Mouse (Mus musculus): Measurements from ENCODE around the gene Sardh.

Sardh gene

DNA sequence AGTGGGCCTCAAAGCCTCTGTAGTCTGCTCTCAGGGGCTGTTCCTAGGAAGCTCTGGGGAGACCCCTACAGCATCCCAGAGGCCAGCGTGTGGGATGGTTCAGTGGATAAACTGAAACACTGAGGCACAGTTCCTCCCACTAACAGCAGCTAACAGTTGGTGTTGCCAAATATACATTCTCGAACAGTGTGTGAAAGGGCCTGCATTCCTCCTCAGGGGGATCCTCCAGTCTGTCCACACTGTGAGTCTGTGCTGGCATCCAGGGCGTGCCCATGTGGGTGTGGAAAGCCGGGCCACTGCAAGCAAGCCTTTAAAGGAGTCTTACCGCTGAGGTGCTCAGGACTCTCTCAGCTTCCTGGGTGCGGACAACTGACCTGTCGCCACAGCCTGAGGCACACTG, 21.6 kb downstream of the Sardh start:
- no peak for DNase-seq (ENCODE audit: low read depth, low spot score)

DNA sequence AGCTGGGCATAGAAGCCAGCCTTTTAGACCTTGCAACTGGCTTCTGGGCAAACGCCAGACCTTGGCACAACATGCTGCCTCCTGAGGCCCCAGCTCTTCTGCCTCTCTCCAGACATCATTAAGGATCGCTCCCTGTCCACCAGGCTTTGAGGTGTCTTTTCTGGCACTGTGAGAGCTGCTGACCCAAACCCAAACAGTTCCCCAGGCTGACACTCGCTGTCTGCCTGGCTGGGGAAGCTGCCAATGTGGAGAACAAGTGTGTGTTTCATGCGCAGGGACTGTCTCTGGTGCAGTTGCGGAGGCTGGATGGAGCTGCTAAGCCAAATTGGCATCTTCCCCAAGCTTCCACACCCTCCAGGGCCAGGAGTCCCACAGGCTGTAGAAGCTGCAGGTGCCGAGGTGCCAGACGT, 25.1 kb downstream of the Sardh start:
- DNase-seq (ENCODE audit: low read depth, low spot score): no peak

DNA sequence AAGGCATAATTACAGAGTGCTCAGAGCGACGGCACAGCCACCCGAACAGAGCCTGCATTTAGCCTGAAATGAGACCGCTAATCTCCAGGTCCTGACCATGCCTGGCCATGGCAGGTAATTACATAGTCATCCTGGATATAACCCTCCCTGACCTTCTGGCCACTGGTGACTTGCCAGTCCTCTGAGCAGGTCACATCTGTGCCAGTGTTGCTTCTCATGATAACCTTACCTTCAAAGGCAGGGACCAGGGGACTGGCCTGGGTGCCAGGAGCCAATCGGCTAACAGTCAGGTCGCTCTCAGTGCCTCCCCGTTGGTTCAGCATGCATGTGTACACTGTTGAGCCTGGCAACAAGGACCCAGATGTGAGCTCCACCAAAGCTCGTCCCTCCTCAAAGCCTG, 29.6 kb downstream of the Sardh start:
- no peak for DNase-seq (ENCODE audit: low read depth, low spot score)

DNA sequence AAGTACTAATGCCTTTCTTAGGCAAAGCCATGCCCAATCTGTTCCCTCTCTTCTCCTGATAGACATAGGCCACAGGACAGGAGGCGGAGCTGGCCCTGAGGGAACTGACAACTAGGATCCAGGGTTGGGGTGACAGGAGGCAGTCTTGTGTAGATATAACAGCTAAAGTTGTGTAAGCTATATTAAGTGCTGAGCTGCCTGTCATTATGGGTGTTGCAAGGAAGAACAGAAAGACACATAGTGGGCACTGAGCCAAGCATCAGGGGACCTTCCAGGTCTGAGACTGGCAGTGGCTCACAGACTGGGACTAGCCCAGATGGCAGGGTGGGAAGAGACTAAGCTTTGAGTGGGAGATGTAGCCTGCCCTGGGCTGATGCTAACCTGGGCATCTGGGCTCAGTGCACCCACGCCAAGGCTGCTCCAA, 30.0 kb downstream of the Sardh start:
- no peak for DNase-seq (ENCODE audit: low read depth, low spot score)

DNA sequence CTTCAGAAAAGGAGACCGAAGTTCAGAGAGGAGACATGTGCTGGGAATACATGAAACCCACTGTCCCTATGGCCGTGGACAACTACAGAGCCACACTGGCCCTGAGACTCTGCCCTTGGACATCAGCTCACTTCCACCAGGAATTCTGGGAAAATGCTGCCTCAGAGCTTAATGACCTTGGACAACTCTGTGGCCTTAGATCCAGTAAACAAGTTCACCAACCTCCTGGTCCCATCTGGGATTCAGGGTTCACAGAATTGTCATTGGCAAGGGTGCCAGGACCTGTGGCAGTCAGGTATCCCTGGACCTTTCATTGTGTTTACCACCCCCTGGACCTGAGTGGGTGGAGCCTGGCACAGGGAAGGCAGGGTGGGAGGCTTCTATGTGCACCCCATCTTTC, 32.6 kb downstream of the Sardh start:
- DNase-seq (ENCODE audit: low read depth, low spot score): no peak

DNA sequence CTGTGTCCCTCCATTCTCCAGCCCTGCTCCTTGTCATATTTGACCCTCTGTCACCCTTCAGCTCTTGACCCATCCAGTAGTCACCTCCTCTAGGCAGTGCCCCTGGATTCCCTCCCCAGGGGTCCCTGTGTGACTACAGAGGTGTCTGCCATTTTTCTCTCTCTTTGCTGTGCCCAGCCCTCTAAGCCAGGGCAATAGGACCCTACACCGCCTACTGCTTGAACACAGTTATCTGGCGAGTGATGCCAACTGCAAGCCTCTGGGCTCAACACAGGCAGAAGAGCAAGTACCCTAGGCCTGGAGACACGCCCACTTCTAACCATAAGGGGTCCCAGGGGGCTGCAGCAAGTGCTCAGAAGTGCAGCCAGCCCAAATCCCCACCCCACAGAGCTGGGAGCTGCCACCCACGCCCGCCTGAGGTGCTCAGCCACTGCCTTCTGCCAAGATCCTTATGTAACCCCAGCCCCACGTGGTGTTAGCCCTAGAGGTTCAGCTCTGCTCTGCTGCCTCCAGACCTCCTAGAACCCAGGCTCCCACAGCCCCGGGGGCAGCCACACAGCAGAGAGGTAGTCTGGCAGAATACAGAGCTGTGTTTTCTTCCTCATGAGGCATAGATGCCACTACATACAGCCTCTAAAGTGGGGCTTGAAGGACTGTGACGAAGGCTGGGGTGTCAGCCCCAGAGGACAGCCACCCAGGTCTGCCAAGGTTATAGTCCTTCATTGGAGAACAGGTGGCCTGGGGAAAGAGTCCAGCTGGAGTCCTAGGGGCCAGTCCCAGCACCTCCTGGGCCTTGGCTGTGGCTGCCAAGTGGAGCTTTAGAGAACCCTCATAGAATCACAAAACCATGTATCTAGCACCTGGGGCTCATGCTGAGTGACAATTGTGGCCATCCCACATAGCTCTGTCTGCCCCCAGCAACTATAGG, 35.9 kb downstream of the Sardh start:
- DNase-seq (ENCODE audit: low read depth, low spot score): no peak

DNA sequence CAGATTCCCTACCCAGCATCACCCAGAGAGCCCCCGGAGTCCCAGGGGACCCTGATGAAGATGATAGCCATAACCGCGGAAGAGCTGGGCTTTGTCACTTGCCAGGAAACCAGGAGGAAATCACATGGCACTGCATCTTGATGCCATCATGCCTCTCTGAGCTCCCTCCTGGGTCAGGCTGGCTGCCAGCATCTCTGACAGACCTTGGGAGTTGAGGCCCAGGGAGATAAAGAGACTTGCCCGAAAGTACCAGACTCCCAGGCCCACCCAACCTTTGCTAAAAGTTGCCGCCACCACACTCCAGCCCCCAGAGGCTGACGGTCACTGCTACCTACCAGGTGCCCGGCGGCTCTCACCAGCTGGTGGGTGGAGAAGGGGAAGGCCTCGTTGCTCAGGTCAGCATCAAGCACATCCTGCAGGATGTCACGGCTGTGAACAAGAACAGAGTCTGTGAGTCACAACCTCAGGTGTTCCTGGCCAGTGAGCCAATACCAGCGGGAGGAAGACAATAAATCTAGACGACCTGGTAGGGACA, 37.4 kb downstream of the Sardh start:
- no peak for DNase-seq (ENCODE audit: low read depth, low spot score)

DNA sequence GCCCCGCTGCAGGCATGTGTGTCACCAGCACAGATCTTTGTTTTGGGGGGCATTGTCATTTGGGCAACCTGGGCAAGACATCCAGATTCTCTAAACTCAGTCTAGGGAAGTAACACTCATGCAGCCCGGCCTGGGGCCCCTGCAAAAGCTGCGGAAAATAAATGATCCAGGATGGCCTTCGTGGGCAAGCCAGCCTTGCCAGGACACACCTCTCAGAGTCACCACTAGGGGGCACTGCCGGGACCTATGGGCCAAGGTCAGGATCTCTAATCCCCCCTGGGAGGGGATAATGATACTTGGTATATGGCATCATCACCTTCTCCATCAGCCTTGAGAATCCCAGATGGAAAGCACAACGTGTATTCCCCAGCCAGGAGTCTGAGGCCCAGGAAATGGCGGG, 37.9 kb downstream of the Sardh start:
- DNase-seq (ENCODE audit: low read depth, low spot score): peak; percentile 22

GRCm38 (mm10) chr2:27209816-27210215, 38.3 kb downstream of the Sardh start:
- peak; percentile 17 for DNase-seq (ENCODE audit: low read depth, low spot score)

GRCm38 (mm10) chr2:27209370-27209769, 38.8 kb downstream of the Sardh start:
- no peak for DNase-seq (ENCODE audit: low read depth, low spot score)

GRCm38 (mm10) chr2:27207126-27207525, 41.0 kb downstream of the Sardh start:
- DNase-seq (ENCODE audit: low read depth, low spot score): no peak

DNA sequence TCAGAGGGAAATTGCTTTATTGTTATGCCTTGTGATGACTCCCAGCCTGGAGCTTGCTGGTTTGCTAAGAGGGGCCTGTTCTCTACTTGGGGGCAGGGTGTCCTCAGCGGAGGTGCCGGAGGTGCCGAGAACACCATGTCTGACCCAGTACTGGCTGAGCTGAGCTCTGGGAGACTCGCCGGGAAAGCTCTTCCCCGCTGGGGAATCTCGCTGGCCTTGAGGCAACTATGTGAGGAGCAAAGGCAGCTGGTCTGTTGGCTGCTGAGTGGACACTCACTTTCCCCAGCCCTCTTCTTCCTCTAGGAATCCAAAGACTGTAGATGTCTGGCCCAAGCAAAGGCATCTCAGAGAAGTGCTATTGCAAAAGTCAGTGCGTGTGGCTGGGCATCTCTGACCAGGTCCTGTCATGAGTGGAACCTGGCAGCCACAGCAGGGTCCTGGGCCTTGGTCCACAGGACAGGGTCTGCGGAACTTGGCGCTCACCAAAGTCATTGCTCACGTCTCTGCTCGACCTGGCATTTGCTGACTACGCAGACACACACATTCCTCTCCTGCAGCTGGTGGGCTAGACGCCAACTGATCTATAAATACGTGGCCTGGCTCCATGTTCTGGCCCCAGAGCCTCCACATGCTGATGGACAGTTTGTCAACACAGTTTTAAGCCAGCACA, 41.9 kb downstream of the Sardh start:
- DNase-seq (ENCODE audit: low read depth, low spot score): no peak

DNA sequence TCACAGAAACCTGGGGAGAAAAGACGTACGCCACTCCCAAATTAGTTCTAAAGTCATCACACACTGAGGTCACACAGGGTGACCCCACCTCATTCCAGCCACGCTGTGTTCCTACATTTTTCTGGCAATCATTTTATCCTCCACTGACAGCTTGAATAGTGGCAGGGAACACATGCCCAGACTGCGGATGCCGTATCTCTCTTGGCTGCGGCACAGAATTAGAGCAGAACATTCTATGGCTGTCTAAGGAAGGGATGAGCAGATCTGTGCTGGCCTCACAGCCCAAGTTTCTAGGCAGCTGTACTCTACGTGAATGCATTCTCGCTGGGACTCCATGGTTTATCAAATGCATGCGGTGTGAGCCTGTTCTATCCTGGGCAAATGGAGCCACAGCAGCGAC, 42.5 kb downstream of the Sardh start:
- no peak for DNase-seq (ENCODE audit: low read depth, low spot score)

DNA sequence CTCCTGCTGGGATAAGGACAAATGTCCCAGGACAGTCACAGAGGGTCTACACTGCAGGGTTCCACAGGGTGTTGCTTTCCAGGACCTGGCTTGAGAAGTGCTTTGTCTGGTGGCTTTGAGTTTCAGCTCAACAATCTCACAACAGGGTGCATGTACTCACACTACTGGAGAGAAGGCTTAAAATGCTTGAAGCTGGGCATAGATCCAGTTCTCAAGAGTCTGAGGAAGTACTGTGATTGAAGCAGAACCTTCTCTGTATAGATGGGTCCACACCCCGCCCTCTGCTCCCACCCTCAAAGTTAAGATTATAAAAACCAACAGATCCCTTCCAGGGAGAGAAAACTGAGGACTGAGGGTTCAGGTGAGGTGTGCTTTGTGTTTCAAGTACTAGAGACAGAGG, 47.6 kb downstream of the Sardh start:
- no peak for DNase-seq (ENCODE audit: low read depth, low spot score)

DNA sequence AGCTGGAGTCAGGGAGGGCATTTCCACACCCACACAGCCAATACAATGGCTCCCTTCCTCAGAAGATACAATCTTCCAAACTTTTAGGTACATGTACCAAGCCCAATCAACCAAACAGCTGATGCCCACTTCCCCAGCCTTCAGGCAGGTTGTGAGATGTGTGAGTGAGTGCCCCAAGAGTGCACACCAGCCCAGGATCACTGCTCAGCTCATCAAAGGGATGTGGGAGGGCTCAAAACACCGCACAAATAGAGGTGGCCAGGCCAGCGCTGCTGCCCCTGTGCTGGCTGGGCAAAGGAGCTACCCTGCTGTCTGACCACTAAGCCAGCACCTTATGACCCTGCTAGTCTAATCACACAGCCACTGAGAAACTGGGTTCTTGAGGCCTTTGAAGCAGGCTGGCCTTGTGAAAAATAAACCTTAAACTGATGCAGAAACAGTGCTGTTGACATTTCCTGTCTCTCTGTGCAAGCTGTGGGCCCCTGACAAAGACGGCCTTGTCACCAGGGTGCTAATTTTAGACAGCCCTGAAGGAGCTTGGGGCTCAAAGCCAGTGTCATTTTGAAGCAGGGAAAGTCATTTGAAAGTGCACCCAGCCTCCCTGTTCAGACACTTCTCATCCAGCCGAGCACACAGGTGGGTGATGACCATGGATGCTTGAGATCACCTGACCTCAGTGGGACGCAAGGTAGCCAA, 49.4 kb downstream of the Sardh start:
- no peak for DNase-seq (ENCODE audit: low read depth, low spot score)

DNA sequence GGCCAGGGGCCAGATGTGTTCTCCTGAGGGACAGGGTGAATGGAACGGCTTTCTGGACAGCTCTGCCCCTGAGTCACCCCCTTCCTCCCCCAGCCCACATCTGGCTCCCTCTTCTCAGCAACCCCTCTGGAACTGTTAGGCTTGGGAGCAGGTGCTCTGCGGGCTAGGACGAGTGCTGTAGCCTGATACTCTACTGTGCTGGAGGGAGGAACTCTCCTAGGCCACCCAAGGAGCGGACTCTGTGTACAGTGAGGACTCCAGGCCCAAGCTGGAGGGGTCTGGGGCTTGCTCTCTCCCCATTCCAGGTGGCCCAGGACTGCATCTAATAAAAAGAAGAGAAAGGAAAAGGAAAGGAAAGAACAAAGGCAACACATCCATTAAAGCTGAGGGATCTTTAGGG, 58.1 kb downstream of the Sardh start:
- no peak for DNase-seq (ENCODE audit: low read depth, low spot score)

DNA sequence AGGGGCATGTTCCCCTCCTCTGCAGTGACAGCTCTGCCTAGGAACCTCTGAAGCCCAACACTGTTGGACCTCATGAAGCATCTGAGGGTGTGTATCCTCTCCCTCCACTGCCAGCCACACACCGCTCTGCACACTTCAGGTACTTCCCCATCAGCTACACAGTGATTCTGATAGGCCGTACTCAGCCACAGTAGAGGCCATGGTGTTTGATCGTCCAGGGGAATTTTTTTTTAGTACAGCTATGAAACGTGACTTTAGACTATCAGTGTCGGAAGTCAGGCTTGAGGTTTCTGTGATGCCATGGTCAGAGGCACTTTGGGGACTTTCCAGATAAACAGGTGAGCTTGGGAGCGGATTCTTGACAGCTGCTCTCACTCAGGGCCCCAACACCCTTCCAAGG, 60.6 kb downstream of the Sardh start:
- no peak for DNase-seq (ENCODE audit: low read depth, low spot score)

DNA sequence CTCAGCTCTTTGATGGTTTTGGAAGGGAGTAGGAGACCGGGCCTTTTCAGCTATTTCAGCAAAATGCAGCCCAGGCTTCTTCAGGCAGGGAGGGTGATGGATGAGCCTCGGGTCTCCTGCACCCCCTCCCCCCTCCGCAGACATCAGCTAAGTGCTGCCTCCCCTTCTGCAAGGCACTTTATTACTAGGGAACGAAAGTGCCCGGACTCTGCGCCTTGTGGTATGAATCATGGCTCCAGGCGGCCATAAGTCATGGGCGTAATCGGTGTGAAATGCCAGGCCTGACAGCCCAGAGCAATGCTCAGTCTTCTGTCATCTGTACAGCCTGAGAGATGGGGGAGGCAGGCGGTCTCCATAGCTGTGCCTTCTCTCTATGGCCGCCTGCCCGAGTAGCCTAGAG, 64.4 kb downstream of the Sardh start:
- DNase-seq (ENCODE audit: low read depth, low spot score): peak; percentile 61

DNA sequence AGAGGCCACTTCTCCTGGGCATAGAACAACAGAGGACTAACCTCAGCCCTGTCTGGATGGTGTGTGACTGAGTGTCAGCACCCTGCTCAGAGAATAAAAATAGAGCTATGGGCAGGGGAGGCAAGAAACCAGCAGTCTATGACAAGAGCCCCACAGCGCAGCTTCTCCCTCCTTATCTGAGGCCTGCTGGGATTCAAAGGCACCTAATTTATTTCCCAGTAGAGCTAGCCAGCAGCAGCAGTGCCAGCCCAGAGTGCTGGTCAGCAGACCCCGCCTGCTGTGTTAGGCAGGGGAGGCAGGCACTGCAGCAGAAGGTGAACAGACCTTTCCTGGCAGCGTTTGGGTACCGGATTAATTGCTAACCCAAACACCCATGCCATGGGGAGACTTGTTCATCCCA, 66.2 kb downstream of the Sardh start:
- DNase-seq (ENCODE audit: low read depth, low spot score): no peak

DNA sequence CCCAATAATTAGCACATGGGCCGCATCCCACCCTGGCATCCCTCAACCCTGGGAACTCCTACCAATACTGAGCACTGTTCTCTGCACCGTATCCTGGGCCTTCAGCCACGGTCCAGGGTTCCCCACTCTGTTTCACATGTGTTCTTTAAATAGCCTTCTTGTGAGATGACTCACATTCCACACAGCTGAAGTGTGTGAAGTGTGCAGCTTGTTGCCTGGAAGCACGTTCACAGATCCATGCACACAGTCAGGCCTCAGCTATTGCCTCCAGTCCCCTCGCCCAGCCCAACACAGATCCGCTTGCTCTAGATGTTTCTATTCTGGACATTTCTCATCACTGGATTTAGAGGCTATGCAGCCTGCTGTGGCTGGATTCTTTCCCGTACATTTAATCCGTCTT, 69.0 kb downstream of the Sardh start:
- no peak for DNase-seq (ENCODE audit: low read depth, low spot score)

- no peak for DNase-seq (ENCODE audit: low read depth, low spot score)
Measured at GRCm38 (mm10) chr2:27175696-27176267, 72.4 kb downstream of the Sardh start.

DNA sequence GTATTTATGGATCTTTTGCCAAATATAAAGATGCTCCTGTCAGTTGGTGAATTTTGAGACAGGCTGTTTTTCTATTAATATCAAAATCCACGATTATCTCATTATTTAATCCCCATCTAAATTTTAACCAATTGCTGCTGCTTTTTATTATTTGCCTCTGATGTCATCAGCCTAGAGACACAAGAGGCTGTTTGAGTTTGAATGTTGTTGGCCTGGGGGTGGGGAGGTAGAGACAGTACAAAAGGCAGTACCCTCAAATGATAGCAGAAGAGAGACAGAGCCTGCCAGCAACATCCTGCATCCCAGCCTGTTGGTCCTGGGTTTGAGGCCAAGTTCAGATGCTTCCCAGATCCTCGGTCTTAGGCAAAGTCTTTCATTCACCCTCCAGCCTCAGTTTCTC, 73.9 kb downstream of the Sardh start:
- no peak for DNase-seq (ENCODE audit: low read depth, low spot score)
